Mouse (Mus musculus) right cerebral cortex, postnatal 4 days (tissue): ENCODE data around the gene Myo10.

Experiments used
- DNase-seq: peaks from one replicate; pipeline ENCODE4 v3.0.0-alpha.2; 2022

The Myo10 gene

GRCm38 (mm10) chr15:25806878-25807277, 184.6 kb downstream of the Myo10 start:
- no peak for DNase-seq

- no peak for DNase-seq
Measured at GRCm38 (mm10) chr15:25808677-25809460, 186.5 kb downstream of the Myo10 start.

GRCm38 (mm10) chr15:25809669-25810068, 187.3 kb downstream of the Myo10 start:
- no peak for DNase-seq

GRCm38 (mm10) chr15:25811834-25812250, 189.5 kb downstream of the Myo10 start:
- DNase-seq: no peak

- no peak for DNase-seq
Measured at GRCm38 (mm10) chr15:25812479-25812878, 190.2 kb downstream of the Myo10 start.

- DNase-seq: no peak
Measured at GRCm38 (mm10) chr15:25814535-25814934, 192.2 kb downstream of the Myo10 start.

GRCm38 (mm10) chr15:25817191-25817590, 194.9 kb downstream of the Myo10 start:
- DNase-seq: no peak

- DNase-seq: no peak
Measured at GRCm38 (mm10) chr15:25821981-25822380, 199.7 kb downstream of the Myo10 start.

GRCm38 (mm10) chr15:25822656-25823055, 200.3 kb downstream of the Myo10 start:
- DNase-seq: no peak

- no peak for DNase-seq
Measured at GRCm38 (mm10) chr15:25826531-25826961, 204.2 kb downstream of the Myo10 start.

- DNase-seq: no peak
Measured at GRCm38 (mm10) chr15:25828464-25828863, 206.1 kb downstream of the Myo10 start.

GRCm38 (mm10) chr15:25830426-25830825, 208.1 kb downstream of the Myo10 start:
- no peak for DNase-seq

GRCm38 (mm10) chr15:25834282-25834681, 212.0 kb downstream of the Myo10 start:
- no peak for DNase-seq

- no peak for DNase-seq
Measured at GRCm38 (mm10) chr15:25834920-25835674, 212.8 kb downstream of the Myo10 start.

- no peak for DNase-seq
Measured at GRCm38 (mm10) chr15:25842462-25843085, 220.2 kb downstream of the Myo10 start.

GRCm38 (mm10) chr15:25843086-25843991, 221.0 kb downstream of the Myo10 start, which contains the start of gene Retreg1:
TSS of gene Retreg1 (plus strand) at chr15:25843180.
- peak; percentile 73 for DNase-seq

GRCm38 (mm10) chr15:25844013-25844570, 221.8 kb downstream of the Myo10 start:
- no peak for DNase-seq

GRCm38 (mm10) chr15:25844771-25845170, 222.4 kb downstream of the Myo10 start:
- no peak for DNase-seq

- no peak for DNase-seq
Measured at GRCm38 (mm10) chr15:25847576-25848168, 225.3 kb downstream of the Myo10 start.

- no peak for DNase-seq
Measured at GRCm38 (mm10) chr15:25850552-25850951, 228.2 kb downstream of the Myo10 start.

GRCm38 (mm10) chr15:25854270-25854904, 232.1 kb downstream of the Myo10 start:
- no peak for DNase-seq
